Mouse (Mus musculus) lung, embryonic 14.5 days (tissue): Measurements from ENCODE around the gene Itm2b. TPM values are rescaled to one million over a fixed set of nuclear protein-coding genes. Genes with fewer than 3 reads are reported as not detected.

Source experiments
- ATAC-seq: fragments of 200-750 bp; cut with Nextera tagmentation; 2 replicates; pipeline ENCODE4 v1.8.0; 2017; ENCODE audit warnings: mild to moderate bottlenecking, moderate TSS enrichment, moderate library complexity; ENCODE audit not compliant: insufficient read depth
- DNase-seq: peaks from one replicate; pipeline ENCODE4 v3.0.0-alpha.2; 2015
- H3K27ac ChIP-seq: fragments of 300-500 bp; sonication (generic); 2 replicates; pipeline ENCODE4 v1.5.1; 2014; ENCODE audit warnings: low read depth, mild to moderate bottlenecking, moderate library complexity
- H3K27me3 ChIP-seq: fragments of 300-500 bp; sonication (generic); 2 replicates; pipeline ENCODE4 v1.6.1; 2014; ENCODE audit warnings: low read length, control low read depth; ENCODE audit not compliant: insufficient read depth
- H3K36me3 ChIP-seq: fragments of 300-500 bp; sonication (generic); 2 replicates; pipeline ENCODE4 v1.6.1; 2014; ENCODE audit warnings: control low read depth; ENCODE audit not compliant: insufficient read depth
- H3K4me1 ChIP-seq: fragments of 300-500 bp; sonication (generic); 2 replicates; pipeline ENCODE4 v1.6.1; 2014; ENCODE audit warnings: antibody characterized with exemption, control low read depth; ENCODE audit not compliant: insufficient read depth
- H3K4me2 ChIP-seq: fragments of 300-500 bp; sonication (generic); 2 replicates; pipeline ENCODE4 v1.6.1; 2014; ENCODE audit warnings: mild to moderate bottlenecking
- H3K4me3 ChIP-seq: fragments of 300-500 bp; sonication (generic); 2 replicates; pipeline ENCODE4 v1.5.1; 2014; ENCODE audit warnings: low read depth, low read length
- H3K9ac ChIP-seq: fragments of 300-500 bp; sonication (generic); 2 replicates; pipeline ENCODE4 v1.6.1; 2014
- H3K9me3 ChIP-seq: fragments of 300-500 bp; sonication (generic); 2 replicates; pipeline ENCODE4 v1.6.1; 2016; ENCODE audit warnings: low read depth, low read length, control low read depth
- CTCF ChIP-seq: IDR thresholded peaks from 2 replicates; pipeline ENCODE4 v1.5.1; 2016; ENCODE audit warnings: antibody characterized with exemption, low read depth
- WGBS: fragments of 180-500 bp; shearing (Covaris S2); extraction: QIAGEN DNeasy Blood & Tissue Kit; methylation state at CpG from one replicate; pipeline ENCODE4 v1.1.7; 2014; 5-methylcytosine and 5-hydroxymethylcytosine counted together
- polyA plus RNA-seq: library from polyadenylated mRNA; unstranded; fragments of >200 nt; fragmentation: Nextera tagmentation; extraction: Ambion mirVana; gene quantifications from 2 replicates; pipeline ENCODE4 v1.2.1, GENCODE M21; 2014

The Itm2b gene
- polyA plus RNA-seq, 1 experiment from 2014 or later, result 630 TPM

- Histone ChIP-seq H3K27me3 (no peaks in the 10 kb centered on the region), H3K36me3 (no peaks in the 10 kb centered on the region), H3K4me3 (no peak overlapping the region), H3K9ac (no peak overlapping the region), H3K27ac (no peak overlapping the region), H3K4me2 (no peak overlapping the region), H3K9me3 (no peaks in the 10 kb centered on the region), H3K4me1 (no peaks in the 10 kb centered on the region)
- WGBS, result 76% methylated on average over 22 of the region's 22 CpGs
- ATAC-seq, result no peak
- DNase-seq, result no peak
- TF ChIP-seq CTCF, result no peak
Observed at GRCm38 (mm10) chr14:73334926-73335805, 49.9 kb downstream of the Itm2b start.

- Histone ChIP-seq H3K4me1 (no peaks in the 10 kb centered on the region), H3K4me3 (no peak overlapping the region), H3K4me2 (no peak overlapping the region), H3K9ac (no peak overlapping the region), H3K9me3 (no peaks in the 10 kb centered on the region; the same call in 1 of the 2 replicates), H3K27me3 (no peaks in the 10 kb centered on the region), H3K27ac (no peak overlapping the region), H3K36me3 (no peaks in the 10 kb centered on the region)
- ATAC-seq, result no peak
- no peak for TF ChIP-seq CTCF
- 82% methylated on average over 3 of the region's 3 CpGs for WGBS
- no peak for DNase-seq
Observed at GRCm38 (mm10) chr14:73333880-73334279, 51.2 kb downstream of the Itm2b start.

GRCm38 (mm10) chr14:73331386-73331785 lies 53.7 kb downstream of the Itm2b start:
- ATAC-seq (no peak), DNase-seq (no peak)
- TF ChIP-seq CTCF, result no peak
- Histone ChIP-seq H3K4me1 (0 out of 2 replicates have a peak, but pooled peaks cover 10% of the 10 kb centered on the region), H3K27ac (no peak overlapping the region), H3K4me2 (no peak overlapping the region), H3K27me3 (no peaks in the 10 kb centered on the region), H3K36me3 (no peaks in the 10 kb centered on the region), H3K4me3 (no peak overlapping the region), H3K9me3 (no peaks in the 10 kb centered on the region; the same call in 1 of the 2 replicates), H3K9ac (no peak overlapping the region)
- 70% methylated on average over 4 of the region's 4 CpGs for WGBS

GRCm38 (mm10) chr14:73329871-73330270 lies 55.2 kb downstream of the Itm2b start:
- no peak overlapping the region for H3K4me3 ChIP-seq
- 91% methylated on average over 2 of the region's 2 CpGs for WGBS
- no peak for ATAC-seq
- no peak overlapping the region for H3K27ac ChIP-seq
- no peak for TF ChIP-seq CTCF
- no peaks in the 10 kb centered on the region for H3K27me3 ChIP-seq
- no peak overlapping the region for H3K9ac ChIP-seq
- H3K9me3 ChIP-seq, result no peaks in the 10 kb centered on the region; the same call in 1 of the 2 replicates
- H3K4me2 ChIP-seq, result no peak overlapping the region
- H3K4me1 ChIP-seq, result 0 out of 2 replicates have a peak, but pooled peaks cover 11% of the 10 kb centered on the region
- no peaks in the 10 kb centered on the region for H3K36me3 ChIP-seq
- DNase-seq, result no peak

GRCm38 (mm10) chr14:73326511-73326910 lies 58.6 kb downstream of the Itm2b start:
- peak overlapping the region; percentile 89 for H3K4me2 ChIP-seq
- H3K27me3 ChIP-seq, result no peaks in the 10 kb centered on the region
- no peak for ATAC-seq
- 0 out of 2 replicates have a peak, but pooled peaks cover 11% of the 10 kb centered on the region for H3K4me1 ChIP-seq
- DNase-seq, result no peak
- WGBS, result 6% methylated on average over 8 of the region's 8 CpGs
- peak overlapping the region; percentile 88 for H3K4me3 ChIP-seq
- TF ChIP-seq CTCF, result no peak
- H3K9ac ChIP-seq, result peak overlapping the region; percentile 72
- no peaks in the 10 kb centered on the region for H3K36me3 ChIP-seq
- H3K27ac ChIP-seq, result peak overlapping the region; percentile 86
- no peaks in the 10 kb centered on the region; the same call in 1 of the 2 replicates for H3K9me3 ChIP-seq

GRCm38 (mm10) chr14:73325456-73326381 lies 59.4 kb downstream of the Itm2b start, which contains the start of gene Rb1:
Rb1 (minus strand) TSS chr14:73325822.
- Histone ChIP-seq H3K4me1 (0 out of 2 replicates have a peak, but pooled peaks cover 11% of the 10 kb centered on the region), H3K4me2 (peak within 1 kb of the TSS; percentile 89), H3K36me3 (no peaks in the 10 kb centered on the region), H3K4me3 (peak within 1 kb of the TSS; percentile 88), H3K27me3 (no peaks in the 10 kb centered on the region), H3K9ac (peak within 1 kb of the TSS; percentile 72), H3K9me3 (no peaks in the 10 kb centered on the region; the same call in 1 of the 2 replicates), H3K27ac (peak within 1 kb of the TSS; percentile 86)
- no peak for TF ChIP-seq CTCF
- peak; percentile 95 for ATAC-seq
- WGBS, result under 1% methylated on average over 107 of the region's 135 CpGs
- DNase-seq, result peak; percentile 90
